Mouse (Mus musculus): ENCODE results near the gene P2rx1. TPM values are rescaled to one million over a fixed set of nuclear protein-coding genes. Genes with fewer than 3 reads are reported as not detected.

P2rx1 gene
- polyA plus RNA-seq, 1 experiment from 2014 or later: 1.9 TPM

DNA sequence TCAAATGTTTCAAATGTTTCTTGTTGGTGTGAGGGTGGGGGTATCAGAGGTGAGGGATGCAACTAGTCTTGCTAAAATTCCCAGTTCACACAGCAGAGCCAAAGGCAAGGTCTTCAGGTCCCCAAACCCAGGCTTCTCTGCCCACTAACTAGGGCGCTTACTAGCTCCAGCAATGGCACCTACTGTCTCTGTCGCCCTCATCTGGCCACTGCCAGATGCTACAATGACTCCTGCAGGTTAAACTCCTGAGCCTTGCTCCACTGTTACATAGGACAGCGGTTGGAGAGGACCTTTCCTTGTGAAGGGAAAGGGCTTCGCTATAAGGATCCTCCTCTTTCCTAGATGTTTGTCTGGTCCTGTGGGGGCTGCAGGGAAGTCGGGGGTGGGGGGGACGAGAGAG, 2.1 kb downstream of the P2rx1 start:
- no peaks in the 10 kb centered on the region for H3K9me3 ChIP-seq (ENCODE audit: low read depth, low read length)
- H3K4me2 ChIP-seq: no peak overlapping the region
- peak; percentile 94 for TF ChIP-seq CTCF (IDR thresholded peaks at IDR 0.05; ENCODE audit: low read depth)
- no peak overlapping the region for H3K27ac ChIP-seq (ENCODE audit: low read depth)
- H3K4me3 ChIP-seq (ENCODE audit: low read depth, low read length): no peak overlapping the region
- DNase-seq: peak; percentile 89
- no peaks in the 10 kb centered on the region for H3K27me3 ChIP-seq (ENCODE audit: insufficient read depth, low read length)
- H3K4me1 ChIP-seq (ENCODE audit: insufficient read depth): 0 out of 2 replicates have a peak, but pooled peaks cover 7% of the 10 kb centered on the region
- no peaks in the 10 kb centered on the region for H3K36me3 ChIP-seq (ENCODE audit: insufficient read depth)
- ATAC-seq (ENCODE audit: insufficient read depth): peak; percentile 47; the same call in 1 of the 2 replicates
- no peak overlapping the region for H3K9ac ChIP-seq
- WGBS: 7% methylated on average over 6 of the region's 6 CpGs

DNA sequence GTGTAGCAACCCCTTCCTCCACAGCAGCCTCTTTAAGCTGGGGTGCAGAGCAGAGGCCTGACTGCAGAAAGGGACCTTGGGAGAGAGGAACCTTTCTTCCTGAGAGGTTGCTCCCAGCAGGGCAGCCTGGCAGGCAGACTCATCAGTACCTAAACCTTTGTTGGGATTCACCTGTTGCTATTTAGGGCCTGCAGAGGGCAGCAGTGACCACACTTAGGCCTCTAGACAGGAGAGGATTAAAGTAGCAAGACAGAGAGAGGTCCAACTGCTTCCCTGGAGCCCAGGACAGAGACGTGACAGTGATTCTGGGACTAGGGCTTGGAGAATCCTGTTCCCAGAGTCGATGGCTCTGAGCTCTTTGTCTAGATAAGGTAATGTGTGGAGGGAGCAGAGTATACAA, 7.5 kb downstream of the P2rx1 start:
- Histone ChIP-seq H3K4me3 (ENCODE audit: low read depth, low read length) (no peak overlapping the region), H3K4me1 (ENCODE audit: insufficient read depth) (no peaks in the 10 kb centered on the region), H3K9me3 (ENCODE audit: low read depth, low read length) (no peaks in the 10 kb centered on the region), H3K36me3 (ENCODE audit: insufficient read depth) (no peaks in the 10 kb centered on the region), H3K4me2 (no peak overlapping the region), H3K27me3 (ENCODE audit: insufficient read depth, low read length) (0 out of 2 replicates have a peak, but pooled peaks cover 4% of the 10 kb centered on the region), H3K27ac (ENCODE audit: low read depth) (no peak overlapping the region), H3K9ac (no peak overlapping the region)
- 3% methylated on average over 2 of the region's 2 CpGs for WGBS
- peak; percentile 85 for DNase-seq
- peak; percentile 52; the same call in 1 of the 2 replicates for ATAC-seq (ENCODE audit: insufficient read depth)
- TF ChIP-seq CTCF (IDR thresholded peaks at IDR 0.05; ENCODE audit: low read depth): peak; percentile 87

DNA sequence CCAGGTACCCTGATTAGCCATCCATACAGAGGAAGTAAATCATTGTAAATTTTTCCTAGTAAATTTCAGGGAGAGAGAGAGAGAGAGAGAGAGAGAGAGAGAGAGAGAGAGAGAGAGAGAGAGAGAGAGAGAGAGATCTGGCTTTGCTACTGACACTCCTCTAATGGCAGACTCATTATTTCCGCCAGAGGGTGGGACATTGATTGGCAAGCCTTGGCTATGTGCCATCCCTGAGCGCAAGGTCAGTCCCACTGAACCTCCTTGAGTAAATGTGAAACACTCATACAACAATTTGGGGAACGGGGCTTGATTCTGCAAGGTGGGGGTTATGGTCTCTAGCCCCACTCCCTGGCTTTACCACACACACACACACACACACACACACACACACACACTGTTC, 8.2 kb downstream of the P2rx1 start:
- DNase-seq (no peak), ATAC-seq (ENCODE audit: insufficient read depth) (no peak)
- 64% methylated on average over 3 of the region's 3 CpGs for WGBS
- Histone ChIP-seq H3K9me3 (ENCODE audit: low read depth, low read length) (no peaks in the 10 kb centered on the region), H3K4me1 (ENCODE audit: insufficient read depth) (no peaks in the 10 kb centered on the region), H3K27ac (ENCODE audit: low read depth) (no peak overlapping the region), H3K36me3 (ENCODE audit: insufficient read depth) (no peaks in the 10 kb centered on the region), H3K4me3 (ENCODE audit: low read depth, low read length) (no peak overlapping the region), H3K4me2 (no peak overlapping the region), H3K9ac (no peak overlapping the region), H3K27me3 (ENCODE audit: insufficient read depth, low read length) (0 out of 2 replicates have a peak, but pooled peaks cover 4% of the 10 kb centered on the region)
- TF ChIP-seq CTCF (IDR thresholded peaks at IDR 0.05; ENCODE audit: low read depth): no peak

DNA sequence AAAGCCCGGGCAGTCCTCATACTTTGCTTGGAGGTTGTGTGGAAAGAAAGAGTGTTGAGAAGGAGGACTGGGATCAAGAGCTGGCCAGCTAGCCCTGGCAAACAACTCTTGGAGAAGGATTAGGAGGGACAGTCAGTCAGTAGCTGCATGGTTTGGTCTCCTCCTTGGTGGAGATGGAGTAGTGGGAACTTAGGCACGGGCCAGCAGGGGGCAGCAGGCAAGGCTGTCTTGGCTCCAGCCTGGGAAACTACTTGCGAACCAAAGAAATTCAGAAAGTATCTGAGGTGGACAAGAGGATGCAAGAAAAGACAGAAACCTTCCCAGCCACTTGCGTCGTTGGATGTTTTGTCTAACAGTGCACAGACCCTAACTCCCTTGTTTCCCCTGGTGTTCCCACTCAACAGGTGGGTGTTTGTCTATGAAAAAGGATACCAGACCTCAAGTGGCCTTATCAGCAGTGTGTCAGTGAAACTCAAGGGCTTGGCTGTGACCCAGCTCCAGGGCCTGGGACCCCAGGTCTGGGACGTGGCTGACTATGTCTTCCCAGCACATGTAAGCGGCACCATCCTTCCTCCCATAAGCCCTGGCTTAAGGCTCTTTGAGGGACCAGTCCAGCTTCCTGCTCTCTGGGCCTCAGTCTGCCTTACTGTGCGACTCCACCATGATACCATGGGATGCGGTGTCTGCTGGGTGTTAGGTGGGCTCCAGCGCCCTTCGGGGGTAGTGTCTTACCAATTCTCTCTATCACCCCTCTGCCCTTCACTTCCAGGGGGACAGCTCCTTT, 9.0 kb downstream of the P2rx1 start:
- no peaks in the 10 kb centered on the region for H3K4me1 ChIP-seq (ENCODE audit: insufficient read depth)
- ATAC-seq (ENCODE audit: insufficient read depth): peak; percentile 40; the same call in 1 of the 2 replicates
- TF ChIP-seq CTCF (IDR thresholded peaks at IDR 0.05; ENCODE audit: low read depth): peak; percentile 89
- H3K9me3 ChIP-seq (ENCODE audit: low read depth, low read length): no peaks in the 10 kb centered on the region
- H3K27ac ChIP-seq (ENCODE audit: low read depth): no peak overlapping the region
- H3K9ac ChIP-seq: no peak overlapping the region
- no peak overlapping the region for H3K4me2 ChIP-seq
- H3K4me3 ChIP-seq (ENCODE audit: low read depth, low read length): no peak overlapping the region
- DNase-seq: peak; percentile 85
- 0 out of 2 replicates have a peak, but pooled peaks cover 4% of the 10 kb centered on the region for H3K27me3 ChIP-seq (ENCODE audit: insufficient read depth, low read length)
- 49% methylated on average over 11 of the region's 11 CpGs for WGBS
- H3K36me3 ChIP-seq (ENCODE audit: insufficient read depth): no peaks in the 10 kb centered on the region

DNA sequence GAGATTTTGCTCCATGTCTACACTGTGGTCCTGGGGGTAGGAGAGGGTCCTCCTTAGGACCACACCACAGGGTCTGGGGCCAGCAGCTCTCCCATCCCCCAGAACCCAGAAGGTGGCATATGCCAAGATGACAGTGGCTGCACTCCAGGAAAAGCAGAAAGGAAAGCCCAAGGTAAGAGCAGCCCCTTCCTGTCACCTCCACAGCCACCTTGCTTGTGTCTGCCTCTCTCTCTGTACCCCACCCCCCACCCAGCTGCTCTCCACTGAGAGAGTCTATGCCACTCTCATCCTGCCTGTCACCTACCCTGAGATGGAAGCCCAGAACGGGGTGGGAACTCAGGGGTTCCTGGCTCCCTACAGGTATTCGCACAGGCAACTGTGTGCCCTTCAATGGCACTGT, 9.9 kb downstream of the P2rx1 start:
- TF ChIP-seq CTCF (IDR thresholded peaks at IDR 0.05; ENCODE audit: low read depth): no peak
- 54% methylated on average over 2 of the region's 2 CpGs for WGBS
- no peak overlapping the region for H3K4me2 ChIP-seq
- H3K27me3 ChIP-seq (ENCODE audit: insufficient read depth, low read length): 0 out of 2 replicates have a peak, but pooled peaks cover 4% of the 10 kb centered on the region
- no peak overlapping the region for H3K9ac ChIP-seq
- DNase-seq: no peak
- H3K9me3 ChIP-seq (ENCODE audit: low read depth, low read length): no peaks in the 10 kb centered on the region
- no peak overlapping the region for H3K27ac ChIP-seq (ENCODE audit: low read depth)
- ATAC-seq (ENCODE audit: insufficient read depth): no peak
- H3K4me1 ChIP-seq (ENCODE audit: insufficient read depth): no peaks in the 10 kb centered on the region
- no peaks in the 10 kb centered on the region for H3K36me3 ChIP-seq (ENCODE audit: insufficient read depth)
- no peak overlapping the region for H3K4me3 ChIP-seq (ENCODE audit: low read depth, low read length)

DNA sequence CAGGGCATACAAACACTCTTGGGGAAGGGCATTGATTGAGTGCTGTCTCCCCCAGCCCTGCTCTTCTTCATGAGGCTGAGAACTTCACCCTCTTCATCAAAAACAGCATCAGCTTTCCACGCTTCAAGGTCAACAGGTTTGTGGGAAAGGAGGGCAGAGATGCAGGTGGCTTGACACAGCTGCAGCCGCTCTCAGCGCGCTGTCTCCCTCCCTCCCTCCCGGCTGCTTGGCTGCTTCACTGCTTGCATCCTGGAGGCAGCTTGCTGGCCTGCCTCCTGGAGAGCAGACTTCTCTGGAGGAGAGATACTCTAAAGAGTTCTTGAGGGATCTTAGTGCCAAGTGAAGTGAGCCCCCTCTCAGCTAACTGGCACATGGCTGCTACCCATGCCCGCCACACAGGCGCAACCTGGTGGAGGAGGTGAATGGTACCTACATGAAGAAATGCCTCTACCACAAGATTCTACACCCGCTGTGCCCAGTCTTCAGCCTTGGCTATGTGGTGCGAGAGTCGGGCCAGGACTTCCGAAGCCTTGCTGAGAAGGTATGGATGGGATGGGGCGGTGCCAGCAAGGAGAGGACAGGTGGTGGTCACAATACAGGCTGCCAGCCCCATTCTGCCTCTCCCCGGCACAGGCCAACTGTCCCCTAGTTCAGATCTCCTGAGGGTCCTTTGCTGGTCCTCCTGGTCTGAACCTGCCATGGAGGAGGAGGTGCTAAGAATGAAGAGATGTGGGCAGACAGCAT, 10.8 kb downstream of the P2rx1 start:
- no peak for ATAC-seq (ENCODE audit: insufficient read depth)

DNA sequence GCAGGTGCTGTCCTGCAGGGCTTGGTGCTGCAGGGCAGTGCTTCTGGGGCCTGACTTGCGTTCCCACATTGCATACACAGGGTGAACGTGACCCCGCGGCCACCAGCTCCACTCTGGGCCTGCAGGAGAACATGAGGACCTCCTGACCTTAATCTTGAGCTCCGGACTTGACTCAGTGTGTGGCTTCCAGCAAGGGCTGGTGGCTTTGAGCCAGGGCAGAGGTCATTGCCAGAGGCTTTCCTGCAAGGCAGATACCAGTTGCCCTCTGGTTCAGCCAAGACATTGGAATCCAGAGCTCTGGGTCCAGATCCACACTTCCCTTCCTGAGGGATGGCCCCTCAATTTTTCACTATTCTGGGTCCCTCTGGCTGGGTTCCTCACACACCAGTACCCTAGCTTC, 15.1 kb downstream of the P2rx1 start:
- WGBS: 72% methylated on average over 5 of the region's 5 CpGs

More for the DNA sequence above, 10.8 kb downstream of the P2rx1 start:
- 45% methylated on average over 13 of the region's 13 CpGs for WGBS
- Histone ChIP-seq H3K27me3 (ENCODE audit: insufficient read depth, low read length) (0 out of 2 replicates have a peak, but pooled peaks cover 4% of the 10 kb centered on the region), H3K4me2 (no peak overlapping the region), H3K4me3 (ENCODE audit: low read depth, low read length) (no peak overlapping the region), H3K36me3 (ENCODE audit: insufficient read depth) (no peaks in the 10 kb centered on the region), H3K9me3 (ENCODE audit: low read depth, low read length) (no peaks in the 10 kb centered on the region), H3K9ac (no peak overlapping the region), H3K27ac (ENCODE audit: low read depth) (no peak overlapping the region), H3K4me1 (ENCODE audit: insufficient read depth) (no peaks in the 10 kb centered on the region)
- DNase-seq: no peak
- no peak for TF ChIP-seq CTCF (IDR thresholded peaks at IDR 0.05; ENCODE audit: low read depth)

More for the DNA sequence above, 15.1 kb downstream of the P2rx1 start:
- no peak overlapping the region for H3K27ac ChIP-seq (ENCODE audit: low read depth)
- peaks cover 4% of the 10 kb centered on the region; the same call in 1 of the 2 replicates for H3K27me3 ChIP-seq (ENCODE audit: insufficient read depth, low read length)
- H3K9me3 ChIP-seq (ENCODE audit: low read depth, low read length): no peaks in the 10 kb centered on the region
- no peaks in the 10 kb centered on the region for H3K36me3 ChIP-seq (ENCODE audit: insufficient read depth)
- no peak overlapping the region for H3K4me2 ChIP-seq
- H3K9ac ChIP-seq: no peak overlapping the region
- no peaks in the 10 kb centered on the region for H3K4me1 ChIP-seq (ENCODE audit: insufficient read depth)
- H3K4me3 ChIP-seq (ENCODE audit: low read depth, low read length): no peak overlapping the region
- ATAC-seq (ENCODE audit: insufficient read depth): no peak
- no peak for TF ChIP-seq CTCF (IDR thresholded peaks at IDR 0.05; ENCODE audit: low read depth)
- DNase-seq: no peak
